Mouse (Mus musculus): ENCODE data around the gene Map3k3.

Gene Map3k3

DNA sequence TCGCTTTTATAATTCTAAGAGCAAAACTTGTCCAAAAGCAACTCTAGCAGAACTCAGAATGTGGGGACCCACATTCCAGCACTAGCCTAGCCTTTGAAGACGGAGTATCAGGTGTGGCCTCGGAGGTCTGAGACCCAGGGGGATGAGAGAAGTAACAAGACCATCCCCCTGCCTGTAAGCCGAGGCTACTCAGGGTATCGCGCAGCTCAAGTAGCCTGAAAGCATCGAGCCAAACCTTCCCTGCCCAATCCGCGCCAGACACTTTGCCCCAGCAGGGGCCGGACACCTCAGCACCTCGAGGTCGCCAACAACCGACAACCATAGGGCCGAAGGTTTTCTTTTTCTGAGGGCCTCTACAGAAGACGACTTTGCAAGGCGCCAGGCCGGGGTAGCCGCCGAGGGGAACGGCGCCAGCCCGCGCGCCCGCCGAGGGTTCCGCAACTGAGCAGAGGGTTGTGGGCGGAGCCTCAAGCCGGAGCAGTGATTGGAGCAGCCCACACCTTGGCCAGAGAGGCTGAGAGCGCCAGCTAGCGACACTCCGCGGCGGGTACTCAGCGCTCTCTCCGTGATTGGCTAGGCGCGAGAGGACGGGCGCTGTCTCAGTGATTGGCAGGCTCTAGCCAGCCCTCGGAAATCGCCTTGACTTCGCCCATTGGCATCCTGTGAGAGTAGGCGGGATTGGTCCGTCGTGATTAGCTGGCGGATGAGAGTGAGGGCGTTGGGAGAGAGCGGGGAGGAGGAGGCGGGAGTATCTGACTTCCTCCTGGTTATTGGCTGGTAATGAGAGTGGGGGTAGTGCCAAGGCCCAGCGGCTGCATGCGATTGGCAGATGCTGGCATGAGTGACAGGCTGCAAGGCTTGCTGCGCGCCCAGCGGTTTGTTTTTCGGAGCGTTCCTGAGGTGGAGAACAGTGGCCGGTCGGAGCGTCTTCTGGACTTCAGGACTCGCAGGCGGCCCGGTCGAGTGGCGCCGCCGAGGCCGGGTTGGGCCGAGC, at the start of gene Map3k3:
Map3k3 (plus strand) TSS at position 906 of the 994 bp plus-strand sequence.
- DNase-seq (ENCODE audit: low spot score): peak; percentile 99

DNA sequence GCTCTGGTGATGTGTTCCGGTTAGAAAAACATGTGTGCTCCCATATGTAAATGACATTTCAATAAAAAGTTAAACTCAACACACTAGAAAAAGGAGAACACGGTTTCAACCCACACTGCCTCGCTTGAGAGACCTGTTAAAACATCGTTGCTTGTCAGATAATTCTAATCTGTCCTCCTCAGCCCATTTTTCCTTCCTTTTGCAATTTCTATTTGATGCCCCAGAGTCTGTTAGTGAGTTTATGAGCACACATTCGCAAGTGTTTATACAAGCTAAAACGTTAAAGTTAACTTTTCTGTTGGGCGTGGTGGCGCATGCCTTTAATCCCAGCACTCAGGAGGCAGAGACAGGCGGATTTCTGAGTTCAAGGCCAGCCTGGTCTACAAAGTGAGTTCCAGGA, 49.4 kb upstream of the Map3k3 start:
- no peak for DNase-seq (ENCODE audit: low spot score)

DNA sequence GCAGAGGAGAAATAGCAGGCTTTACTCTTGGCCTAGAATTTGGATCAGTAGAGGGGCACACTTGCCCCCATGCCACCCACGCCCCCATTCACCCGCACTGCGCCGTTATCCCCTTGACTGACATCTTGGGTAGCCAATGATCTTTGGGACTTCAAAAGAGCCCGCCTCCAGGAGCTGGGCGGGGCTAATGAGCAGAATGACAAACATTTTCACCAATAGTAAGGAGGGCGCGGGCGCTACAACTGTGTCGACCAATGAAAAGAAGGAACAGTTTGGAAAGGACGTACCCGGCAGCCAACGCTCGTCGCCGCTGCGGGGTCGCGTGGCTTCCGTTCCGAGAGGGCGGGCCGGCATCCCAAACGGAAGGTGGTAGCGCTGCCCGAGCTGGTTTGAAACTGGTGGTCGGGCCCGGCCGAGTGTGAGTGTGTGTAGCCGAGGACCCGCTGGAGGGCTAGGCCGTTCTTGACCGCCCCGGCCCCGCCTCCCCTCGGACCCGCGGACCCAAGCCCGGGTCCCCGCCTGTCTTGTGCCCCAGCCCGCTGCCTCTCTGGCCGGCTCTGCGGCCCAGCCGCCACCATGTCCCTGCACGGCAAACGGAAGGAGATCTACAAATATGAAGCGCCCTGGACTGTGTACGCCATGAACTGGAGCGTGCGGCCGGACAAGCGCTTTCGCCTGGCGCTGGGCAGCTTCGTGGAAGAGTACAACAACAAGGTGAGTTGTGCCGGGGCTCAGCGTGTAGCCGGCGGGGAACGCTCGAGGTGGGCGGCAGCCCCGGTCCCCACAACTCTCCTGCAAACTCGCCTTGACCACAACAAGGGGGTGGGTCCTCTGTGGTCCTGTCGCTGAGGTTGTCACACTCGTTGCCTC, 47.6 kb upstream of the Map3k3 start, which contains the start of gene Dcaf7:
Dcaf7 (plus strand) TSS at position 325 of the 870 bp plus-strand sequence.
- peak; percentile 99 for DNase-seq (ENCODE audit: low spot score)

DNA sequence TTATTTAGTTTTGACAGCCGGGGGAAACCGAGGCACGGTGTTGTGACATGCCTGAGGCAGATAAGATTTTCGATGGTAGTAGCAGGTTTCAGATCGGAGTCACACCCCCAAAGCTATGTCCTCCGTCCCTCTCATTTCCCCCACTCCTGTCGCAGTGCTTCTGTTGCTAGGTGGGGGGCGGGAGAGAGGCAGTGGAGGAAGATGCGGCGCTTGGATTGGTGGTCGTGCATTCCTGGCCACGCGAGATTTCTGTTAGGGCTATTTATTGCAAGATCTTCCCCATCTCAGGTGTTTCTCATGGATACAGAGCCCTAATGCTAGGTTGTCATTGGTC, 47.0 kb upstream of the Map3k3 start:
- DNase-seq (ENCODE audit: low spot score): peak; percentile 69

DNA sequence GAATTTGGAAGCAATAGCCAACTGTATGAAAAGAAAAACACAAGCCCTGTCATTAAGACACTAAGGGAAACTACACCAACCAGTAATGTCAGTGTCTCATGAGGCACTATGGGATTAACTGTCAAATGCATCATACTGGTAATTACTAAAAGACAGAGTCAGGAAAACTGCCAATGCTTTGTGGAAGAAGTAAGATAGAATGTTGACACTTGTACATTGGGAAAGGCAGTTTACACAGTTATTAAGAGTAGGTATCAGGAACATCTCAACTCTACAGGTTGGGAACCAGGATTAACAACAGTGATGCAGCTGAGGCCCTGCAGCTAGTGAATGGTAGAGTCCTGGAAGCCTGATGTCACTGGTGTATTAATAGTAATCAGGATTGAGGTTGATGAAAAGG, 40.1 kb upstream of the Map3k3 start:
- DNase-seq (ENCODE audit: low spot score): no peak

DNA sequence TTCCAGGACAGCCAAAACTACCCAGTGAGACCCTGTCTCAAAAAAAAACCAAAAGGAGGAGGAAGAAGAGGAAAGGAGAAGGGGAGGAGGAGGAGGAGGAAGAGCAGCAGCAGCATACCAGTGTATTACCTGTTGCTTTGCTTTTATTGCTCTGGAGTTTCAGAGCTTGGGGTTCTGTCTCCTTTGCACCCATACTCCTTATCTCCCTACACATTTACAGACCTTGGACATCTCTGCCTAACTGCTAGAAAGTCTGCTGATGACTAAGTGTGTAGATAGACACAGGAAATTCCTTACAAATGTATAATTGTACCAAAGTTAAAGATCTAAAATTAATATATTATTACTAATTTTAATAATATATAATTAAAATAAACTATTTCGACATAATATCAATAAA, 39.2 kb upstream of the Map3k3 start:
- no peak for DNase-seq (ENCODE audit: low spot score)

DNA sequence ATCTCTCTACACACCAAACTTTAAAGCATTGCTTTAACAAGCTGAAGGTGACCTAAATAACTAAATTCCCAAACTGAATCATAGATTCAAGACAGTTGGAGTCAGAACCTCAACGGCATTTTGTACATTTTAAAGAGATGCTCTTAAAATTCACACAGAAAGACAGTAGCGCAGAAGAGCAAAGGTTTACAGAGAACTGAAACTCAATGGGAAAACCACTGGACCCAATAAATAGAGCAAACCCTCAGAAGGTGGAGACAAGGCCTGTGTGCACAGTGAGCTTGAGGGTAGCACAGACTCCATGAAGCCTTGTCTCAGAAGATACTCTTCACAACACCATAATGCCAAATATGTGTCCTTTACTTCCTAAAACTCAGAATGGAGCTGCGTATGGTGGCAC, 38.6 kb upstream of the Map3k3 start:
- DNase-seq (ENCODE audit: low spot score): no peak

DNA sequence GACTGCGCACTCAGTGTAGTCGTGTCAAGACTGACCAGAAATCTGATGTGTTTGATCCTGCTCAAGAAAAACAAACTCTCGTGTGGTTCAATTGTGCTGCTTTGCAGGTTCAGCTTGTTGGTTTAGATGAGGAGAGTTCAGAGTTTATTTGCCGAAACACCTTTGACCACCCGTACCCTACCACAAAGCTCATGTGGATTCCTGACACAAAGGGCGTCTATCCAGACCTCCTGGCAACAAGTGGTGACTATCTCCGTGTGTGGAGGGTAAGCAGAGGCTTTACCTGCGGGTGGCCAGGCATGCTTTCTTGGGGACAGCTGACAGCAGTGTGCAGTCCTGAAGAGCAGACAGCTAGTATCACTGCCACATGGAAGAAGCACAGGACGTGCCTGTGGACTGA, 37.8 kb upstream of the Map3k3 start:
- DNase-seq (ENCODE audit: low spot score): no peak

DNA sequence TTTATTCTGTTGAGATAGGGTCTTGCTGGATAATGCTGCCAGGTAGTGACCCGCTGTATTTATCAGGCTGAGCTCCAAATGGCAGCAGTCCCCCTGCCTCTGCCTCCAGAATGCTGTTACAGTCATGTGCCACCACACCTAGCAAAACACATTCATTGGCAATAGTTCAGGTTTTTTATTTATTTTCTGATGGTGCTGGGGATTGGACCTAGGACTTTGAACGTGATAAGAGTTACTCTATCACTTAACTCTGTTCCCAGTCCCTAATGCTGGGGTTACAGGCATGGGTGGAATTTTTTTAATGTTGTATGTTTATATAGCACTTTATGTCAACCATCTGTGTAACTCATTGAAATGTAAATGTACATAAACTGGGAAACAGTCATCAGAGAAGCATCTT, 30.5 kb upstream of the Map3k3 start:
- DNase-seq (ENCODE audit: low spot score): no peak

DNA sequence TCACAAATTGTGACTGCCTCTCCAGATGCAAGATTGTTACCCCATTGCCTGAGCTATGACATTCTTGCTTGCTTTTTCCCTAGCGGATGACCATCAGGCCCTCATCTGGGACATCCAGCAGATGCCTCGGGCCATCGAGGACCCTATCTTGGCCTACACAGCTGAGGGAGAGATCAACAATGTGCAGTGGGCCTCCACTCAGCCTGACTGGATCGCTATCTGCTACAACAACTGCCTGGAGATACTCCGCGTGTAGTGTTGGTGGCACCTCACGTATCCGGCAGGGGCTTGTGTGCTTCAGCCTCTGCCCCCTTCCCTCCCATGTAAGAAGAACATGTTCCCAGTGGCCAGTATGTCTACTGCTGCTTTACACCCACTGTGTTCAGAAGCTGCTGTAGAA, 29.8 kb upstream of the Map3k3 start:
- no peak for DNase-seq (ENCODE audit: low spot score)

DNA sequence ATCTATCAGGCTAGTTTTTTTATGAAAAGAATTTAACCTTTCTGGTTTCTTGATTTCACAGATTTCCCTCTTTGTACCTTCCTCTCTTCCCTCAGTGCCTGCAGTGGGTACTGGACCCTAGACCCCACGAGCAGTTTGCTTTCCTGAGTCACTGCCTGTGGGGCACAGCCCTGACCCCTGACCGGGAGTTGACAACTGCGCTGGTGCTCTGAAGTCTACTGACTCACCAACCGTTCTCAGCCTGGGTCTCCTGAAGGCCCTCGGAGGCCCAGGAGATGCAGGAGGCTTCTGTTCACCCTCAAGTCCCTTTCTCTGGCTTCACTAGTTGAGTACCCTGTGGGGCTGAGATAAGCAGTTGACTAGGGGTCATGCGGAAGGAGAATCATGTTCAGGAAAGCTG, 29.1 kb upstream of the Map3k3 start:
- DNase-seq (ENCODE audit: low spot score): no peak

DNA sequence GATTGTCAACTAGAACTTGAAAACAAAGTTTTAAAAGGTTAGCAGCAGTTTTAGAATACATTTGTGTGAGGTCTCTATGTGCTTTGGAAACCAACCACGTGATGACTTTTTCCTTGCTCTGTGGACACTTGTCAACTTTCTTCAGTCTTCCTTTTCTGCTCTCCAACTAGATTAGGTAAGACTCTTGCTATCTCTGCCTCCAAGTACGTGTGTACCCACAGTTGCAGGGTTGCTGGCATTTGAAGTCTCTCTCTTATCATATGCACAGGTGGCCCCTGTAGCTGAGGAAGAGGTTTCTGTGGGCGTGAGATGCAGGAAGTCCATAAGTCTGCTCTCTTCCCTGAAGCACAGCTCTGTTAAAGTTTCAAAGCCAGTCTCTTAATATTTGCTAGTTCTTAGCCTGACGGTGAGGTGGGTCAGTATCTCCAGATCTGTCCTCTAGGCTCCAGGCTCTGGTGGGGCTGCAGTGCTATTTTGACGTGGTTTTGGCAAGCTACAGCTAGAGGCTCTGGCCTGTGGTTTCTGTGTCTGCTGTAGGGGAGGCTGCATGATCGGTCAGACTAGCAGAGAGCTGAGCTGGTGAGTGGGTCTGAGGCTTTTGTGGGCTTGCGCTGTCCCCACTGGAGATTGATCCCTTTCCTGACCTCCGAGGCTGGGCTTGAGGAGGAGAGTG, 27.5 kb upstream of the Map3k3 start:
- no peak for DNase-seq (ENCODE audit: low spot score)

DNA sequence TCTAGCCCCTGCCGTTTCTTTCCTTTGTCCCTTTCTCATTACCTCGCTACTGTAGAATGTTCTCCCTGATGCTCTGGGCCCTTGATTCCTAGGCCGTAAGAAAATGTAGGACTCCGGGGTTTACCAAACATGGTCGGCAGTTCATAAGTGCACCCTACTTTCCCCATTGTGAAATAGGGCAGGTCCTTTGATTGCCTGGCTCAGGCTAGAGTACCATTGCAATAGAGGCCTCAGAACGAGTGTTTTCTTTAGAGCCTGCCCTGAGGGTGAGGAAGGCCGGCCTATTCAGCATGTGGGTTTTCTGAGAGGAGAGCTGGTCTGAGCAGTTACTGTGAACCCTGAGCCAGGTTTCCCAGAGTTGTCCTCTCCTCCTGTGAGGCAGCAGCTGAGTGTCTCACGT, 26.4 kb upstream of the Map3k3 start:
- no peak for DNase-seq (ENCODE audit: low spot score)

DNA sequence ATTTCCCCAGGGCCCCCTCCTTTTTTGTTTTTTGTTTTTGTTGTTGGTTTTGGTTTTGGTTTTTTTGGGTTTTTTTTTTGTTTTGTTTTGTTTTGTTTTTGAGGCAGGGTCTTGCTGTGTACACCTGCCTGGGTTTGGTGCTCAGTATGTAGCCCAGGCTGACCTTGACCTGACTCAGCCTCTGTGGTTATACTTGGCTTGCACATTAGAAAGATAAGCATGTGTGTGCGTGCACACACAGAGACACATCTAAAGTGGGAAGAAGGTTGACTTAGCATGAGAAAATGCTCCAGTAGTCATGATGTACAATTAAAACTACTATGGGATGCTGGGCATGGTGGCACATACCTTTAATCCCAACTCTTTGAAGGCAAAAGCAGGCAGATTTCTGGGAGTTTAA, 23.9 kb upstream of the Map3k3 start:
- no peak for DNase-seq (ENCODE audit: low spot score)

DNA sequence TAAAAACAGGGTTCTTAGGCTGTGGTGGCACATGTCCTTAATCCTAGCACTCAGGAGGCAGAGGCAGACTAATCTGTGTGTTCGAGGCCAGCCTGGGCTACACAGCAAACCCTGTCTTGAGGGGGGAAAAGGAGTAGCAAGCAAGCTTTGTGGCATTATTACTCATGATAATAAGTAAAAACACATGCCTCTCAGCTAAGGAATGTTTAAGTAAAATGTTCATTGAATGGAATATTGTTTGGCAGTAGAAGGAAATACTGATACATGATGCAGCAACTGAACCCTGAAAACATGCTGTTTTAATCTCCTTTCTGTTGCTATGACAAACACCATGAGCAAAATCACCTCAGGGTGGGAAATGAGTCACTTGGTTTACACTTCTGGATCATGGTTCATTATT, 23.1 kb upstream of the Map3k3 start:
- DNase-seq (ENCODE audit: low spot score): no peak

DNA sequence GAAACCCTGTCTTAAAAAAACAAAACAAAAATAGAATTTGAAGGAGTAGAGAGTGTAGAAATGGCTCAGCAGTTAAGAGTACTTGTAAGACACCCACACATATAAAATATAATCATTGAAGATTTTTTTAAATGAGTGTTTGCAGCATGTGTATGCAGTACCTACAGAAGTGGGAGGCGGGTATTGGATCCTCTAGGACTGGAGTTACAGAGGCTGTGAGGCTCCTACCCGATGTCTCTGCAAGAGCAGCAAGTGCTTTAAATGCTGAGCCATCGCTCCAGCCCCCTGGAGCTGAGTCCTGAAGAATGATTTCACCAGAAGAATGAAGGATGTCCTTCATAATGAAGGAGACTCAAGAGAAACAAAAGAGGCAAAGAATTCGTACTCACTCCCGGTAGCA, 20.7 kb upstream of the Map3k3 start:
- no peak for DNase-seq (ENCODE audit: low spot score)

DNA sequence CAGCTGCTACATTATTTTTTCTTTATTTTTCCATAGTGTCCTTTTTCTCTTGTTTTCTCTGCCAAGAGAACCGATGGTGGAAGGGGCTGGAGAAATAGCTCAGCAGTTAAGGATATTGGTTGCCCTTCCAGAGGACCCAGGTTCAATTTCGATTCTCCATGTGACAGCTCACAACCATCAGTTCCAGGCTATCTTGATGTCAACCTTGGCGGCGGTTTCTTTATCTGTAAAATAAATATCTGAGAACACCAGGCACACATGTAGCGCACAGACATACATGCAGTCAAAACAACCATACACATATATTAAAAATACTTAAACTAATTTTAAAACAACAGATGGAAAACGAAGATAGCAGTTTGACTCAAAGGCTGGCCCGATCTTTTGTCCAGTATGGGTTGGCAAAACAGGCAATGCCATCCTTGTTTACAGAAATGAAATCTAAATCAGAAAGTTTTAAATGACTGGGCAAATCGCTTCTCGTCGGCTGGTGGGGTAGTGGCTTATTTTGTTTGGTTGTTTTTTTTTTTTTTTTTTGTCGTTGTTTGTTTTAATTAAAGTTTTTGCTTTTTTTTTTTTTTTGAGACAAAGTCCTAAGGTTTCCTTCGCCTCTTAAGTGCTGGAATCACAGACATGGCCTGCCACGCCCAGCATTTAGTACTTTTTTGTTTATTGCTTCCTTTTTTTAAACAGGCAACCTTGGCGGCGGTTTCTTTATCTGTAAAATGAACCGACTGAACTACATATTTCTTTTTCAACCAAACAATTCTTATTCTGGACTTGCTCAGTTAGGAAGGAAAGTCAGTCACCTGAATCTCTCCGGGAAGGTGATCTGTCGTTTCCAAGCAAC, 19.1 kb upstream of the Map3k3 start:
- DNase-seq (ENCODE audit: low spot score): no peak

DNA sequence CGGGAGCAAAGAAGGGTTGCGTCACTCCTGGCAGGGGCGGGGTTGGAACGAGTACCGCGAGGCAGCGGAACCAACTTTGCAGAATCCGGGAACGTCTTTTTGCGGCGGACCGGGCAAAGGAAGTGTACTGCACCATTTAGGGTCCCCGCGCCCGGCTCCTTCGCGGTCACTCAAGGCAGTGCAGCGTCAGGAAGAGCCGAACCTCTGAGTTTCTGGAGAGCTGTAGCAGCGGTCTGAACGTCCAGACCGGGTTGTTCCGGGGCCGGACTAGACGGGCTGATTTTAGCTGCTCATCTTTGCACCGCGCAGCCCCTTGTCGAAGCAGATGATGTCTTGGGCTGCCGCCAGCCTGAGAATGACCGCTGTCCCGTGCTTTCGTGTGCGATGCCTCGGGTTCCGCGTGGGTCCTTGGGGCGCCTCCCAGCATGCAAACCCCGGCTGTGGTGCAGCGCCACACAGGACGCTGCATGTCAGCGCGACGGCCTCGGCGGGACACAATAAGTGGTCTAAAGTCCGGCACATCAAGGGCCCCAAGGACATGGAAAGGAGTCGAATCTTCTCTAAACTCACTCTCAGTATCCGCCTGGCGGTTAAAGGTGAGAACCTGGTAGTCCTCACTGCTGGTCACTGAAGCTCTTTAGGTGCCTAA, 18.4 kb upstream of the Map3k3 start, which contains the start of gene Taco1:
Taco1 (plus strand) TSS at position 139 of the 649 bp plus-strand sequence.
- peak; percentile 94 for DNase-seq (ENCODE audit: low spot score)

DNA sequence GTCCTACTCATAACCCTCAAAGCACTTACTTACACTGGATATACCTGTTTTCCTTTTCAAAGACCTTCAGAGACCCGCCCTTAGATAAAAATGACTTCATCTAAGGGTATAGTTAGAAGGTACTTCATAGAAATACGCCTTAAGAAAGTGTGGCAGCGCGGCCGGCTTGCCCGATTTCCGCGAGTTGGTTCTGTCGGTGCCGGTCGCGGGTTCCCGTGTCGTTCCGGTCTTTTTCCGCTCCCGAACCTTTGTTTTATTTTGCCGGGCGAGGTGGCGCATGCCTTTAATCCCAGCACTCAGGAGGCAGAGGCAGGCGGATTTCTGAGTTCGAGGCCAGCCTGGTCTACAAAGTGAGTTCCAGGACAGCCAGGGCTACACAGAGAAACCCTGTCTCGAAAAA, 17.8 kb upstream of the Map3k3 start:
- peak; percentile 85 for DNase-seq (ENCODE audit: low spot score)

DNA sequence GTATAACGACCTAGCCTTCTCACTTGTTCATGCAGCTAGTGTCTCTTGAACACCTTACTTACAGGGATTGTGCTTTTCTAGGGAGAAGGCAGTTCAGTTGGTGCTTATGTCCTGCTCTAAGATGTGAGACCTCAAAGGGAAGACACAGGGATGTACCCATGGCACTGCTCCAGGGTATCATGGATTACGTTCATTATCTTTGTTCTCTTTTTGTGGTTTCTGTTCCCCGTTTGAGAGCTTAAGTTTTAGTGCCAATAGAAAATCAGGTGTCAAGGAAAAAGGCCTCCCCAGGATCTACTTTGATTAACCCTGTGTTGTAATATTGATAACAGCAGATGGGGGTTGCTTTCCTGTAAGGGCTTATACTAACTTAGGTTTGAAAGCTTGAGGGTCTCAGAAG, 10.6 kb upstream of the Map3k3 start:
- DNase-seq (ENCODE audit: low spot score): no peak

DNA sequence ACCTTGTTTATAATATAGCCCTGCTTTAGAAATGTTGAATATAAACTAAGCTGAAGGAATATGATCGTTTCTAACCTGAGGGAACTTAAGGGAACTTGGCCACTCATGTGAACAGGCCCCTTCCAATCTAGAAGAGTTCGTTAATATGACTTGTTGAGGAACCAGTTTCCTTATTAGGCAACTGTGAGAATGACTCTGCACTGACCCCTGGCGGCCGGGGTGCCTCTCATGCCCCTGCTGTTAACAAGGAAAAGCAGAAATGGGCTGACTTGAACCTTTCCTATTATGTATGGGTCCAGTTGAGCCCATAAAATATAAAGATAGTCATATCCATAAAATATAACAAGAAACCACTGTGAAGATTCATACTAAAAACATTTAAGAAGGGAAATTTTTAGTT, 8.1 kb upstream of the Map3k3 start:
- DNase-seq (ENCODE audit: low spot score): peak; percentile 83

Measured in embryo, embryonic 10 days (tissue).